Mouse (Mus musculus): ENCODE results near the gene Vamp5. TPM values are rescaled to one million over a fixed set of nuclear protein-coding genes. Genes with fewer than 3 reads are reported as not detected.

Gene Vamp5
- total RNA-seq (2015; ENCODE audit: low replicate concordance): 85.1 and 98.0 TPM in 2 replicates
- 23.8 and 24.3 TPM in 2 replicates for total RNA-seq (2017; ENCODE audit: low replicate concordance)

DNA sequence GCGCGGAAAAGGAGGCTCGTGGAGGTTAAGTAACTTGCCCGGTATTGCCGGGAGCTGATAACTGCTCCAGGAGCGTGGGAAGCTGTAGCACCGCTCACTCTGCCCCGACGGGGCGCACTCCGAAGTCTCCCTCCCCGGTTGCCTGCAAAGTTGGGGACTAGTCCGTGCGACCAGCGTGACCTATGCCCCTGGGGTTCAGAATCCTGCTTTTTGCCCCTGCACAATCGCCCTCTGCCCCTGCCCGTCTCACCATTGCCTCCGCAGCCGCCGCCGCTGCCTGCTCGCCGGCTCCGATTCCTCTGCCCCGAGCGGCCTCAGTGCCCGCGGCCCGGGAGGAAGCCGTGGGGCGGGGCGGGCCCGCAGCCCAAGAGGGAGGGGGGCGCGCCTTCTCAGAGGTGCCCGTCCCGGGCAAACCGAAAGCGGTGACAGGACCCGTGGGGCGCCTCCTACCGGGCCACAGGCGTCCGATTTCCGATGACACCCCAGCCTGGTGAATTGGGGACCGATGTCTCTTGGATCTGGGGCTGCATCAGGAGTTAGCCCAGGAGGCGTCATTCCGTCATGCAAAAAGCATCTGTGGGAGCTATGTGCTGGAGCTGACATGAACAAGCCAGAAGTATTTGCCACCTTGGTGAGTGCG is at the start of gene Vamp5:
Gene Vamp5, minus strand, starts transcription at position 338 of the 640 bp plus-strand sequence.
- peak; percentile 80 for ATAC-seq (replicated peaks; ENCODE audit: low FRiP score, poor library complexity, severe bottlenecking)

- ATAC-seq (replicated peaks; ENCODE audit: low FRiP score, poor library complexity, severe bottlenecking): no peak
Observed at GRCm38 (mm10) chr6:72429061-72429842, 49.0 kb upstream of the Vamp5 start.

DNA sequence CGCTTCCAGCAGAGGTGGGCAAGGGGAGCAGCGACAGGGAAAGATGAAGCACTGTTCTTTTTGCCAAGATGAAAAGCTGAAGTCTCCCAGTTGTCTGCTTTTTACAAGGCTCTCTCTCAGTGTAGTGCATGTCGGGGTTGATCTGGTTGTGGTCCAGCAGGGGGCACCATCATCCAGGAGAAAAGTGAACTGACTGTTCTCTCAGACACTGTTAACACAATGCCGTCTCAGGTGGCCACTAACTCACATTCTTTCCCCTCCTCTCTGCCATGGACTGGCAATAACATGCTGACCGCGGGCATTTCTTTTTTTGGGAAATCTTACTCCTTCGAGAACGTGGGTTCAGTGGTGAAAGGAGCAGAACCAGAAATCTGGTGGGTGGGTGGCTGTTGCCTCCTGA is 47.8 kb upstream of the Vamp5 start:
- ATAC-seq (replicated peaks; ENCODE audit: low FRiP score, poor library complexity, severe bottlenecking): peak; percentile 70

DNA sequence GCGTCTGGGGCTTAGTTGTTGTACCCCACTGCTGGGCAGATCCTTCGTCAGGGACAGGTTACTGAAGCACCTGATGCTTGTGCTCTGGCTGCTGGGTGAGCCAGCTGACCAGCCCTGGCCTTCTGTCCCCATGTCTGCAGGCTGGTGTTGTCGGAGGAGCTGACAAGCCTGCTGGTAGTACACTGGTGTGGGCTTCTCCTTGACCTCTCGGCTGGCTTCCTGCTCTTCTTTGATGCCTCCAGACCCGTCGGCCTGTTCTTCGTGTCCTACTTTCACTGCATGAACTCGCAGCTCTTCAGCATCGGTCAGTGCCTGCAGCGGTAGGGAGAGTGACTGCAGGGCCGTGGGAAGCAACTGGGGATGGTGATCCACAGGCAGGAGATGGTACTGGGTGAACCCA is 45.4 kb upstream of the Vamp5 start:
- no peak for ATAC-seq (replicated peaks; ENCODE audit: low FRiP score, poor library complexity, severe bottlenecking)

DNA sequence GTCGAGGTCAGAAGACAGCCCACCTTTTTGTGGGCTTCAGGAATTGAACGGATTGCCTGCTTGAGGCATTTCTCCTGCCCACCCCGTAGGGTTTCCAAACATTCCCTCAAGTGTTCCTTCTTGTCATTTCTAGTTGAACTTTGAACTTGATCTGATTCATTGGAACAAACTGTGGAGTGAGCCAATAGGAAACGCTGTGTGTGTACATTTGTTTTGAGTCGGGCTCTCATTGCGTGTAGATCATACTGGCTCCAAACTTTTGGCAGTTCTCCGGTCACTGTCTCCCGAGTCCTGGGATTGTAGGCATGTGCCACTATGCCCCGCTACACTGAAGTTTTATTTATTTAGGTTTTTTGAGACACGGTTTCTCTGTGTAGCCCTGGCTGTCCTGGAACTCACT is 40.6 kb upstream of the Vamp5 start:
- no peak for ATAC-seq (replicated peaks; ENCODE audit: low FRiP score, poor library complexity, severe bottlenecking)

GRCm38 (mm10) chr6:72419806-72420205 is 39.5 kb upstream of the Vamp5 start:
- no peak for ATAC-seq (replicated peaks; ENCODE audit: low FRiP score, poor library complexity, severe bottlenecking)

DNA sequence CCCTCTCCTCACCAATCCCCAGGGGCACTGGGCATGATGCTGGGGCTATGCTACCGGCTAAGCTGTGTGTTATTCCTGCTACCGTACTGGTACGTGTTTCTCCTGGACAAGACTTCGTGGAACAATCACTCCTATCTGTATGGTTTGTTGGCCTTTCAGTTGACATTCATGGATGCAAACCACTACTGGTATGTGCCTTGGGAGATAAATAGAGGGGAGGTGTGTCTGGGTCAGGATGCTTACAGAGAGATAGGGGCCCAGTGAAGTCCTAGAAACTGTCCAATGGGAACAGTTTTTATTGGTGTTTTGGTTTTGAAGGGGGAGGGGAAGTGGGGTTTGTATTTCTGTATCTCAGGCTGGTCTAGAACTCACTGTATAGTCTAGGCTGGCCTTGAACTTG is 38.0 kb upstream of the Vamp5 start:
- no peak for ATAC-seq (replicated peaks; ENCODE audit: low FRiP score, poor library complexity, severe bottlenecking)

GRCm38 (mm10) chr6:72415964-72416772 is 35.9 kb upstream of the Vamp5 start:
- no peak for ATAC-seq (replicated peaks; ENCODE audit: low FRiP score, poor library complexity, severe bottlenecking)

DNA sequence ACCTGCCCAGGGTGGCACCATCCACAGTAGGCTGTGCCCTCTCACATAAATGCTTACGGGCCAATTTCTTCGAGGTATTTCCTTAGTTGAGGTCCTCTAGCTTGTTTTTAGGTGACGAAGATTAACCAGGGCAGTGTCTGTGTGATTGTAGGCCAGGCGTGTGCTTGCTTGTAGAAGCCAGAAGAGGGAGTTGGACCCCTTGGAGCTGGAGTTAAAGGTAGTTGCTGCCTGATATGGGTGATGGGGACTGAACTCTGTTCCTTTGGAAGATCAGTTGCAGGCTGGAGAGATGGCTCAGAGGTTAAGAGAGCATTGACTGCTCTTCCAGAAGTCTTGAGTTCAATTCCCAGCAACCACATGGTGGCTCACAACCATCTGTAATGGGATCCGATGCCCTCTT is 34.9 kb upstream of the Vamp5 start:
- ATAC-seq (replicated peaks; ENCODE audit: low FRiP score, poor library complexity, severe bottlenecking): no peak

GRCm38 (mm10) chr6:72414076-72414756 is 33.9 kb upstream of the Vamp5 start, which contains the start of gene Ggcx:
Gene Ggcx (plus strand): TSS chr6:72414308.
- ATAC-seq (replicated peaks; ENCODE audit: low FRiP score, poor library complexity, severe bottlenecking): peak; percentile 95

DNA sequence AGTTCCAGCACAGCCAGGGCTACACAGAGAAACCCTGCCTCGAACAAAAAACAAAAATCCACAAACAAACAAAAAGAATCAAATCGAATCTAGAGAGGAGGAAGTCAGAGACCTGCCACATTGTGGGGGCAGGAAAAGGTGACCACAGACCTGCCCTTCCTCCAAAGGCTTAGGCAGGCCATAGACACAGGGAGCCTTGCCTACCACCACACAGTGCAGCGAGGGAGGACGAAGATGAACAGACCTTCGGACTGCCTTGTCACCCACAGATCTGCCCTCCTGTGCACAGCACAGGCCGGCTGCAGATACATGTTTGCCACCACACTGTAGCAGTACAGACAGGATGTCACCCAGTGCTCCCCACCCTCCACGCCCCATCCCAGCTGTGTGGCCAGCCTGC is 30.2 kb upstream of the Vamp5 start:
- no peak for ATAC-seq (replicated peaks; ENCODE audit: low FRiP score, poor library complexity, severe bottlenecking)

DNA sequence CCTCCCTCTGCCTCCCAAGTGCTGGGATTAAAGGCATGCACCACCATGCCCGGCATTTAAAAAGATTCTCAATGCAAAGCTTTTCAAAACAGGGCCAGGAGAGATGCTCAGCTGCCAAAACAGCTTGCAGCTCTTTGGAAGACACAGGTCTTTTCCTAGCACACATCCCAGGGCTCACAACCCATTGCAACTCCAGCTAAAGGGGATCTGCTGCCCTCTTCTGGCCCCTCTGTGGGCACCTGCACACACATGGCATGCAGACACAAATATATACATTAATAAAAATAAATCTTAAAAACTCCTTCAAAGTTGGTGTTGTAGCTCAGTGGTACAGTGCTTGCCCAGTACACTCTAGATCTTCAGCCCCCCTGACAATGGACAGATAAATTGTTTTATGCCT is 29.7 kb upstream of the Vamp5 start:
- no peak for ATAC-seq (replicated peaks; ENCODE audit: low FRiP score, poor library complexity, severe bottlenecking)

DNA sequence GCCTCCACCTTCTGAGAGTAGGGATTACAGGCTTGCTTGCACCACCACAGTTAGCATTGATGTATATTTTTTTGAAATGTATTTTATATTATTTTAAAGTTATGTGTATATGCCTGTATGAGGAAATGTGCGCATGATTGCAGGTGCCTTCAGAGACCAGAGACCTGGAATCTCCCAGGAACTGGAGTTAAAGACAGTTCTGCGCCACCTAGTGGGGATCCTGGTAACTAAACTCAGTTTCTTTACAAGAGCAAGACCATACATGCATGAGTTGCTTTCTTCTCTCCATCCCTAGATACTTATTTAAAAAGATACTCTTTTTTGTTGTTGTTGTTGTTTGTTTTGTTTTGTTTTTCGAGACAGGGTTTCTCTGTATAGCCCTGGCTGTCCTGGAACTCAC is 29.3 kb upstream of the Vamp5 start:
- ATAC-seq (replicated peaks; ENCODE audit: low FRiP score, poor library complexity, severe bottlenecking): 0 out of 2 replicates have a peak, but pooled peaks have one; percentile 46

GRCm38 (mm10) chr6:72407119-72407518 is 26.9 kb upstream of the Vamp5 start:
- ATAC-seq (replicated peaks; ENCODE audit: low FRiP score, poor library complexity, severe bottlenecking): peak; percentile 93

- ATAC-seq (replicated peaks; ENCODE audit: low FRiP score, poor library complexity, severe bottlenecking): no peak
Observed at GRCm38 (mm10) chr6:72405356-72405755, 25.1 kb upstream of the Vamp5 start.

DNA sequence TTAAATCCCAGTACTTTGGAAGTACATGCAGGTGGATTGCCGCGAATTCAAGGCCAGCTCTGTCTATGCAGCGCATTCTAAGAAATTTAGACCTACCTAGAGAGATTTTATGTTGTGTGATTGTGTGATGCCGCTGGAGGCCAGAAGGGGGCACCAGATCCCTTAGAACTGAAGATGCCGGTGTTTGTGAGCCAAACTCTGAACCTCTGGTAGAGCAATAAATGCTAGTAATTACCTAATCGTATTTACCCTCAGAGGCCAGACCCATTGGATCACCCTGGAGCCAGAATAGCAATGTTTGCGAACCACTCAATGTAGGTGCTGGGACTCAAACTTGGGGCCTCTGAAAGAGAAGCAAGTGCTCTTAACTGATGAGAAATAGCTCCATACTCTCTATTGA is 21.6 kb upstream of the Vamp5 start:
- peak; percentile 90 for ATAC-seq (replicated peaks; ENCODE audit: low FRiP score, poor library complexity, severe bottlenecking)

DNA sequence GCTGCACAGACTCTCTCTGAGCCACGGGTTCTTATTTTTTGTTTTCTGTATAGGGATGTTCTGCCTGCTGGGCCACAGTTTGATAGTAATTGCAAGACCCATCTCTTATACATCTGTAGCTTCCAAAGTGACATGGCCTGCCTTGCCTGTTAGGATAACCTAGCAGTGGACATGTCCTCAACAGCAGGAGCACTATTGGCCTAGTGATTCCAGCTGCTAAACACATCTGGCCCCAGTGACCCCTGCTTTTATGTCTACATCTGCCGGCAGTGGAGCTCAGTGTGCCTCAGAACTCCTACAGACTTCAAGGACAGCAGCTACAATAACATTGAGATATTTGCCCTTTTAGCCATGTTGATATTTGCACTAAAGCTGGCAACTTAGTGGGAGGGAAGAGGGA is 19.7 kb upstream of the Vamp5 start:
- ATAC-seq (replicated peaks; ENCODE audit: low FRiP score, poor library complexity, severe bottlenecking): no peak

DNA sequence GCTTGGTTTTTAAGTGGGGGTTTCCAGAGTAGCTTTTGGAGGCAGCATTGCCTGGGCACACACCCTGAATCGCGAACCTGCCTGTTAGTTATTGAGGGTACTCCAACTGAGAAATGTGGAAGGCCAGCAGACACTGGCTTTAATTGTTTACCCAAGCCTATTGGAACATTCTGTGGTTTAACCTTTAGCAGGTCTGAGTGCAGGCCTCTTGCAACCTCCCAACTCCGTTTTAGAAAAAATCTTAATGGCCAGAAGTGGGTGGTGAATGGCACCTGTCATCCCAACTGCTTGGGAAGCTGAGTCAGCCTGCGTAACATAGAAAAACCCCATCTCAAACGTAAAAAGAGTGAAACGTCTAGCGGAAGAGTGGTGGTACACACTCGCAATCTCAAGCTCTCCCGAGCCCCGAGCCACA is 16.6 kb upstream of the Vamp5 start:
- no peak for ATAC-seq (replicated peaks; ENCODE audit: low FRiP score, poor library complexity, severe bottlenecking)

DNA sequence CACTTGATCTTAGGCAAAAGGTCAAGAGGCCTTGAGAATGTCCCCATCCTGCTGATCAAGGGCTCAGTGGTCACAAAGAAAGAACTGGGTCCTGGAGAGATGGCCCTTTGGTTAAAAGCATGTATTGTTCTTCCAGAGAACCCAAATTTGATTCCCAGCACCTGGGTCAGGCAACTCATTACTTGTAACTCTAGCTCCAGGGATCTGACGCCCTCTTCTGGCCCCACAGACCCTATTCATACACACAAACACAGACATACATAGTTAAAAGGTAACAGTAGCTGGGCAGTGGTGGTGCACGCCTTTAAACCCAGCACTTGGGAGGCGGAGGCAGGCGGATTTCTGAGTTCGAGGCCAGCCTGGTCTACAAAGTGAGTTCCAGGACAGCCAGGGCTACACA is 12.1 kb upstream of the Vamp5 start:
- ATAC-seq (replicated peaks; ENCODE audit: low FRiP score, poor library complexity, severe bottlenecking): no peak

Measured in erythroid progenitor cell, adult 5-6 weeks (primary cell).